ENCODE assay signal across 25 mouse cellular contexts in the genomic region with DNA sequence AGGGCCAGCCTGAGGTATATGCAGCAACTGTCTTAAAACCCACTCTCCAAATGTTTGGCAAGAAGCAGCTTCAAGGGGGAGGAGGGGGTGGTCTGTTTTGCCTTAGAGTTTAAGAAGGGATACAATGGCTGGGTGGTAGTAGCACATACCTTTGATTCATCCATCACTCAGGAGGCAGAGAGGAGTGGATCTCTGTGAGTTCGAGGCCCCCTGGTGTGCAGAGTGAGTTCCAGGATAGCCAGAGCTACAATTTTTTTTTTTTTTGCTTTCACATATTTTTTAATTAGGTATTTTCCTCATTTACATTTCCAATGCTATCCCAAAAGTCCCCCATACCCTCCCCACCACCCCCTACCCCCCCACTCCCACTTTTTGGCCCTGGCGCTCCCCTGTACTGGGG. TPM values are rescaled to one million over a fixed set of nuclear protein-coding genes. Genes with fewer than 3 reads are reported as not detected.
A peak's percentile ranks its signal among the peaks of the same experiment; 100 is the strongest.
DNase-seq lines count a peak whose midpoint lies in the region; ATAC-seq and TF ChIP-seq lines count a peak whose summit lies in the region.
"Had no signal": no experiment of that assay in that cellular context is flagged by ENCODE, and none has a peak within 500 bp of the region (broad histone marks: within the 10 kb centered on the region; RNA-seq: fewer than 3 reads in every experiment).

No protein-coding gene starts in this region.

- WGBS in kidney, adult 2 months = 93% methylated on average over 2 of the region's 2 CpGs
- WGBS in kidney, embryonic 15.5 days = 86% methylated on average over 2 of the region's 2 CpGs
- WGBS in lung, adult 2 months = 90% methylated on average over 2 of the region's 2 CpGs

- TF ChIP-seq EP300 in ES-Bruce4 (IDR thresholded peaks at IDR 0.05; ENCODE audit: insufficient read depth, low read depth, low read length) = no peak

- no peak overlapping the region for H3K4me3 ChIP-seq in kidney, adult 2 months (ENCODE audit: insufficient read depth, low read depth, low read length)
- H3K4me3 ChIP-seq in kidney, embryonic 15.5 days (replicated peaks) = no peak overlapping the region
- H3K4me3 ChIP-seq in lung, adult 2 months (replicated peaks; ENCODE audit: extremely low read depth, low read depth, low read length) = no peak overlapping the region
- no peak overlapping the region for H3K4me3 ChIP-seq in ES-Bruce4 (ENCODE audit: low read depth, low read length)
- H3K4me3 ChIP-seq: embryonic facial prominence, embryonic 13.5 days; erythroblast, embryonic 14.5 days; forebrain, embryonic 12.5 days; liver, embryonic 15.5 days had no signal

- no peak overlapping the region for H3K9ac ChIP-seq in kidney, embryonic 15.5 days
- no peak overlapping the region for H3K9ac ChIP-seq in ES-Bruce4 (ENCODE audit: low read depth, poor library complexity, severe bottlenecking)
- H3K9ac ChIP-seq: embryonic facial prominence, embryonic 13.5 days; forebrain, embryonic 12.5 days; liver, embryonic 15.5 days had no signal

- H3K9me3 ChIP-seq in kidney, embryonic 15.5 days (replicated peaks) = no peaks in the 10 kb centered on the region
- no peaks in the 10 kb centered on the region for H3K9me3 ChIP-seq in ES-Bruce4 (replicated peaks; ENCODE audit: control insufficient read depth, insufficient read depth, low read length, poor library complexity, severe bottlenecking)
- H3K9me3 ChIP-seq: embryonic facial prominence, embryonic 13.5 days; liver, embryonic 15.5 days had no signal

- no peak overlapping the region for H3K4me2 ChIP-seq in kidney, embryonic 15.5 days
- H3K4me2 ChIP-seq: embryonic facial prominence, embryonic 13.5 days; forebrain, embryonic 12.5 days; heart, embryonic 11.5 days; liver, embryonic 15.5 days had no signal

- ATAC-seq in kidney, embryonic 15.5 days (replicated peaks; ENCODE audit: low FRiP score) = no peak
- ATAC-seq: hindbrain, postnatal 0 days had no signal

- no peak for TF ChIP-seq POLR2A in kidney, adult 2 months (IDR thresholded peaks at IDR 0.05; ENCODE audit: low read depth, low read length)
- no peak for TF ChIP-seq POLR2A in lung, adult 2 months (IDR thresholded peaks at IDR 0.05; ENCODE audit: borderline replicate concordance, extremely low read depth, low read depth, low read length)
- TF ChIP-seq POLR2A in ES-Bruce4 (IDR thresholded peaks at IDR 0.05; ENCODE audit: insufficient read depth, low read length) = no peak

- H3K36me3 ChIP-seq in kidney, adult 2 months (ENCODE audit: control insufficient read depth, insufficient read depth, low read length) = no peaks in the 10 kb centered on the region
- H3K36me3 ChIP-seq in kidney, embryonic 15.5 days = no peaks in the 10 kb centered on the region
- no peaks in the 10 kb centered on the region for H3K36me3 ChIP-seq in ES-Bruce4 (ENCODE audit: control insufficient read depth, insufficient read depth, low read length, poor library complexity, severe bottlenecking)
- H3K36me3 ChIP-seq: embryonic facial prominence, embryonic 13.5 days; forebrain, embryonic 12.5 days; liver, embryonic 15.5 days had no signal

- H3K27me3 ChIP-seq in kidney, adult 2 months (replicated peaks; ENCODE audit: control insufficient read depth, insufficient read depth, low read length) = no peaks in the 10 kb centered on the region; the same call in 1 of the 2 replicates
- H3K27me3 ChIP-seq in kidney, embryonic 15.5 days = no peaks in the 10 kb centered on the region
- H3K27me3 ChIP-seq in ES-Bruce4 (ENCODE audit: control insufficient read depth, insufficient read depth, low read length, poor library complexity, severe bottlenecking) = no peaks in the 10 kb centered on the region
- H3K27me3 ChIP-seq: embryonic facial prominence, embryonic 13.5 days; forebrain, embryonic 12.5 days; liver, embryonic 15.5 days had no signal

- no peak for DNase-seq in kidney, adult 2 months
- DNase-seq in lung, adult 2 months = no peak
- no peak for DNase-seq in lung, postnatal 4 days
- peak; percentile 54 for DNase-seq in 416B (ENCODE audit: low read depth)
- DNase-seq in adrenal gland, adult 2 months = no peak
- DNase-seq in frontal cortex, postnatal 14 days (ENCODE audit: low spot score in 2 of 2) = no peak
- DNase-seq: adrenal gland, postnatal 14 days; cerebellum, adult 8-10 months; cerebellum, postnatal 36 days; embryo, embryonic 11 days; heart, postnatal 10 days; kidney, adult 11 months; kidney, postnatal 14 days; lung, postnatal 36 days; thymus, postnatal 14 days had no signal

- peak; percentile 25; the same call in 1 of the 2 replicates for TF ChIP-seq CTCF in kidney, adult 2 months (conservative IDR thresholded peaks at IDR 0.05; ENCODE audit: insufficient read depth, insufficient read length, low read depth, low read length)
- 0 out of 2 replicates have a peak, but pooled peaks have one; percentile 22 for TF ChIP-seq CTCF in lung, adult 2 months (IDR thresholded peaks at IDR 0.05; ENCODE audit: insufficient read depth, low read length)
- peak; percentile 21 for TF ChIP-seq CTCF in ES-Bruce4 (IDR thresholded peaks at IDR 0.05; ENCODE audit: low read depth, low read length)

- H3K4me1 ChIP-seq in kidney, adult 2 months (ENCODE audit: control insufficient read depth, insufficient read depth, low read length) = no peaks in the 10 kb centered on the region
- H3K4me1 ChIP-seq in kidney, embryonic 15.5 days = peaks cover 17% of the 10 kb centered on the region
- H3K4me1 ChIP-seq in lung, adult 2 months (ENCODE audit: control insufficient read depth, insufficient read depth, low read length) = peaks cover 7% of the 10 kb centered on the region; the same call in 1 of the 2 replicates
- peaks cover 2% of the 10 kb centered on the region for H3K4me1 ChIP-seq in ES-Bruce4 (ENCODE audit: control insufficient read depth, insufficient read depth, low read length)
- H3K4me1 ChIP-seq: forebrain, embryonic 12.5 days; liver, embryonic 15.5 days had no signal

- no peak overlapping the region for H3K27ac ChIP-seq in kidney, adult 2 months (ENCODE audit: insufficient read depth, low read depth, low read length)
- no peak overlapping the region for H3K27ac ChIP-seq in kidney, embryonic 15.5 days
- no peak overlapping the region for H3K27ac ChIP-seq in ES-Bruce4 (ENCODE audit: insufficient read depth, low read length)
- H3K27ac ChIP-seq: forebrain, embryonic 12.5 days; hindbrain, postnatal 0 days; liver, embryonic 15.5 days had no signal

RNA-seq across cellular contexts. Expression of gene Kif13a, which starts 39.0 kb away (rescaled TPM):
- polyA plus RNA-seq in kidney, adult 2 months (2012; rRNA removed) = 16.4 and 17.4 TPM in 2 replicates
- polyA plus RNA-seq in kidney, embryonic 15.5 days (2015; fragmentation: Nextera tagmentation; extraction: Ambion mirVana) = 14.3 and 15.4 TPM in 2 replicates
- 39.9 and 52.3 TPM in 2 replicates for polyA plus RNA-seq in lung, adult 2 months (2012; rRNA removed)
- 36.7 and 41.1 TPM in 2 replicates for polyA plus RNA-seq in ES-Bruce4 (2011; ENCODE audit: insufficient read depth, insufficient read length, low read depth, missing spikeins)
- 10 to 100 TPM; 26.0 to 40.6 TPM for total RNA-seq in adrenal gland, adult 2 months (2021)
- polyA plus RNA-seq in adrenal gland, adult 2 months (2012; rRNA removed) = 13.6 and 13.7 TPM in 2 replicates

RNA-seq across cellular contexts. Expression of gene Nhlrc1, which starts 46.0 kb away (rescaled TPM):
- 2.5 and 2.6 TPM in 2 replicates for polyA plus RNA-seq in kidney, adult 2 months (2012; rRNA removed)
- 3.5 and 3.6 TPM in 2 replicates for polyA plus RNA-seq in kidney, embryonic 15.5 days (2015; fragmentation: Nextera tagmentation; extraction: Ambion mirVana)
- polyA plus RNA-seq in lung, adult 2 months (2012; rRNA removed) = 4.4 and 5.8 TPM in 2 replicates
- 0.29 and 1.0 TPM in 2 replicates for polyA plus RNA-seq in ES-Bruce4 (2011; ENCODE audit: insufficient read depth, insufficient read length, low read depth, missing spikeins)
- 1 to 10 TPM; 3.1 to 7.5 TPM for total RNA-seq in adrenal gland, adult 2 months (2021)
- polyA plus RNA-seq in adrenal gland, adult 2 months (2012; rRNA removed) = 10.5 and 13.3 TPM in 2 replicates
- total RNA-seq: MEL; neutrophil, adult 5-6 weeks had no signal
- polyA plus RNA-seq: erythroblast, embryonic 14.5 days had no signal
